Mouse (Mus musculus) forebrain, postnatal 0 days (tissue): ENCODE measurements around the gene Tns1. TPM values are rescaled to one million over a fixed set of nuclear protein-coding genes. Genes with fewer than 3 reads are reported as not detected.

Experiments used
- ATAC-seq: fragments of 200-750 bp; cut with Nextera tagmentation; 2 replicates; pipeline ENCODE4 v1.8.0; 2017; ENCODE audit warnings: mild to moderate bottlenecking, moderate library complexity
- DNase-seq: peaks from one replicate; pipeline ENCODE4 v3.0.0-alpha.2; 2015
- H3K27ac ChIP-seq: fragments of 300-500 bp; sonication (generic); 2 replicates; pipeline ENCODE4 v1.5.1; 2014; ENCODE audit warnings: low read depth, mild to moderate bottlenecking, antibody characterized with exemption, low read length, moderate library complexity, mixed read lengths
- H3K27me3 ChIP-seq: fragments of 300-500 bp; sonication (generic); 2 replicates; pipeline ENCODE4 v1.6.1; 2014; ENCODE audit warnings: mild to moderate bottlenecking, low read length, mixed read lengths; ENCODE audit not compliant: insufficient read depth
- H3K36me3 ChIP-seq: fragments of 300-500 bp; sonication (generic); 2 replicates; pipeline ENCODE4 v1.6.1; 2014; ENCODE audit warnings: mild to moderate bottlenecking, moderate library complexity; ENCODE audit not compliant: insufficient read depth
- H3K4me1 ChIP-seq: fragments of 300-500 bp; sonication (generic); 2 replicates; pipeline ENCODE4 v1.6.1; 2014; ENCODE audit warnings: antibody characterized with exemption; ENCODE audit not compliant: insufficient read depth
- H3K4me2 ChIP-seq: fragments of 300-500 bp; sonication (generic); 2 replicates; pipeline ENCODE4 v1.6.1; 2014; ENCODE audit warnings: low read depth, mild to moderate bottlenecking, moderate library complexity
- H3K4me3 ChIP-seq: fragments of 300-500 bp; sonication (generic); 2 replicates; pipeline ENCODE4 v1.5.1; 2014; ENCODE audit warnings: low read depth, low read length, mixed read lengths
- H3K9ac ChIP-seq: fragments of 300-500 bp; sonication (generic); 2 replicates; pipeline ENCODE4 v1.6.1; 2014; ENCODE audit warnings: mild to moderate bottlenecking
- H3K9me3 ChIP-seq: fragments of 300-500 bp; sonication (generic); 2 replicates; pipeline ENCODE4 v1.6.1; 2016; ENCODE audit warnings: low read length
- CTCF ChIP-seq: sonication (generic); IDR thresholded peaks from 2 replicates; pipeline ENCODE4 v1.5.1; 2016; ENCODE audit warnings: antibody characterized with exemption, control low read depth, low read depth
- WGBS: fragments of 180-500 bp; shearing (Covaris S2); extraction: QIAGEN DNeasy Blood & Tissue Kit; methylation state at CpG from one replicate; pipeline ENCODE4 v1.1.7; 2014; 5-methylcytosine and 5-hydroxymethylcytosine counted together
- polyA plus RNA-seq: library from polyadenylated mRNA; unstranded; fragments of >200 nt; fragmentation: Nextera tagmentation; extraction: Ambion mirVana; gene quantifications from 2 replicates; pipeline ENCODE4 v1.2.1, GENCODE M21; 2015
- total RNA-seq: library from RNA; depleted of rRNA; stranded (reverse); fragments of >200 nt; gene quantifications from 2 replicates; pipeline ENCODE4 v1.2.3, GENCODE M21; 2014

Gene Tns1
- total and polyA plus RNA-seq, 2 experiments from 2014 or later = 7.0 to 21.8 TPM

DNA sequence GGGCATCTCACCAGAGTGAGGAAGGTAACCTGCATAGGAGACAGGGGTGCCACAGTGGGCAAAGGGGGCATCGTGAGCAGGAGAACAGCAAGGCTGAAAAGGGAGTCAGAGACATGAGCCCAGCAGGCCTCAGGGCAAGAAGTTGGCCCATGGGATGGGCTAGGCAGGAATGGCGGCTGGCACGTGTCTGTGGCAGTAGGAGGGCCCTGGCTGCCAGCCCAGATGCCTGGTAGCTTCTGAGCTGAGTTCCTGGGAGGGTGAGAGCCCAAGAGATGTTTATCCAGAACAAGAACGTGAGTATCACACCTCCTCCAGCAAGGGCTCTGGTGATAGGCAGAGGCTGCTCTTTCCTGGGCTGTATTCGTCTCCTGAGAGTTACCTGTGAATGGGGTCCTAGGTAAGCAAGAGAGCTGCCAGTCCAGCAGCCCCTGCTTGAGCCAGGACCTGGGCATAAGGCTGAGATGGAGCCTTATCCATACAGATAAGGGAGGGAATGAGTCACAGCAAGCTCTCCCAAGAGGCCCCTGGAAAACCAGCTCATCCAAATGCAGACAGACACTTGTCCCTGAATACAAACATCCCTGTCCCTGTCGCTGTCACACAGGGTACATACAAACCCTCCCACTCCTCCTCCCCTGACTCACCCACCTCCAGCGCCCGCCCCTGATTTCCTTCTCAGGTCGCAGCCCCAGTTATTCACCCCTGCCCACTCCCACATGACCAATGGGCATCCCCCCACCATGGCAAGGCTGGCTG is 2.2 kb downstream of the Tns1 start:
- WGBS = 38% methylated on average over 9 of the region's 9 CpGs
- Histone ChIP-seq H3K27me3 (peaks cover 11% of the 10 kb centered on the region), H3K9ac (no peak overlapping the region), H3K9me3 (no peaks in the 10 kb centered on the region), H3K36me3 (no peaks in the 10 kb centered on the region), H3K4me1 (0 out of 2 replicates have a peak, but pooled peaks cover 6% of the 10 kb centered on the region), H3K27ac (no peak overlapping the region), H3K4me3 (no peak overlapping the region), H3K4me2 (no peak overlapping the region)
- DNase-seq = peak; percentile 47
- 0 out of 2 replicates have a peak, but pooled peaks have one; percentile 26 for ATAC-seq
- no peak for TF ChIP-seq CTCF

GRCm38 (mm10) chr1:74121138-74121537 is 3.1 kb downstream of the Tns1 start:
- no peak for DNase-seq
- H3K27me3 ChIP-seq = peaks cover 11% of the 10 kb centered on the region
- H3K4me2 ChIP-seq = no peak overlapping the region
- TF ChIP-seq CTCF = no peak
- no peak overlapping the region for H3K27ac ChIP-seq
- H3K36me3 ChIP-seq = no peaks in the 10 kb centered on the region
- ATAC-seq = no peak
- 0 out of 2 replicates have a peak, but pooled peaks cover 6% of the 10 kb centered on the region for H3K4me1 ChIP-seq
- H3K9me3 ChIP-seq = no peaks in the 10 kb centered on the region
- WGBS = 75% methylated on average over 6 of the region's 7 CpGs
- no peak overlapping the region for H3K4me3 ChIP-seq
- no peak overlapping the region for H3K9ac ChIP-seq

GRCm38 (mm10) chr1:74119115-74119514 is 5.1 kb downstream of the Tns1 start:
- no peaks in the 10 kb centered on the region for H3K4me1 ChIP-seq
- ATAC-seq (peak; percentile 45), DNase-seq (peak; percentile 51)
- H3K36me3 ChIP-seq = no peaks in the 10 kb centered on the region
- H3K27me3 ChIP-seq = peaks cover 5% of the 10 kb centered on the region; the same call in 1 of the 2 replicates
- H3K9me3 ChIP-seq = no peaks in the 10 kb centered on the region
- H3K4me2 ChIP-seq = no peak overlapping the region
- no peak overlapping the region for H3K9ac ChIP-seq
- TF ChIP-seq CTCF = no peak
- no peak overlapping the region for H3K4me3 ChIP-seq
- no peak overlapping the region for H3K27ac ChIP-seq
- 43% methylated on average over 1 of the region's 1 CpGs for WGBS

GRCm38 (mm10) chr1:74117876-74118275 is 6.4 kb downstream of the Tns1 start:
- ATAC-seq = no peak
- WGBS = 84% methylated on average over 6 of the region's 6 CpGs
- no peak for DNase-seq
- Histone ChIP-seq H3K4me2 (no peak overlapping the region), H3K4me1 (no peaks in the 10 kb centered on the region), H3K9me3 (no peaks in the 10 kb centered on the region), H3K4me3 (no peak overlapping the region), H3K36me3 (no peaks in the 10 kb centered on the region), H3K27me3 (no peaks in the 10 kb centered on the region), H3K27ac (no peak overlapping the region), H3K9ac (no peak overlapping the region)
- no peak for TF ChIP-seq CTCF

DNA sequence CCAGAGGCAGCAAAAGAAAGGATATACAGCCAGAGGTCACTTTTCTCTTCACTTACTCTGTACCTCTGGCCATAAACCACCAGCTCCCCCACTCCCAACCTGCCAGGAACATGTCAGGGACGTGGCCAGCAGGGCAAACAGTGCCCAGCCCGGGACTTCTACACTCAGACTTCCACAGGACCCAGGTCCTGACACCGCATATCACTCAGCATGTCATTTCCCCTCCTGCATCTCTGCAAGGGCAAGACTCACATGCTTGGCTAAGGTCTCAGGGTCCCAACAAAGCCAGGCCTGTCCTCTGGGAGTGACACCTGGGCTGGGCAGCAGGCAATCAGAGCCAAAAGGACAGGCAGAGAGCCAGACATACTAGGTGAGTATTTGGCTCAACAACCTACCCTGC is 11.2 kb downstream of the Tns1 start:
- no peak for DNase-seq
- Histone ChIP-seq H3K4me3 (no peak overlapping the region), H3K27ac (no peak overlapping the region), H3K27me3 (no peaks in the 10 kb centered on the region), H3K9ac (no peak overlapping the region), H3K4me1 (peaks cover 12% of the 10 kb centered on the region; the same call in 1 of the 2 replicates), H3K36me3 (no peaks in the 10 kb centered on the region), H3K9me3 (no peaks in the 10 kb centered on the region), H3K4me2 (no peak overlapping the region)
- no peak for TF ChIP-seq CTCF
- ATAC-seq = no peak
- 68% methylated on average over 3 of the region's 3 CpGs for WGBS

DNA sequence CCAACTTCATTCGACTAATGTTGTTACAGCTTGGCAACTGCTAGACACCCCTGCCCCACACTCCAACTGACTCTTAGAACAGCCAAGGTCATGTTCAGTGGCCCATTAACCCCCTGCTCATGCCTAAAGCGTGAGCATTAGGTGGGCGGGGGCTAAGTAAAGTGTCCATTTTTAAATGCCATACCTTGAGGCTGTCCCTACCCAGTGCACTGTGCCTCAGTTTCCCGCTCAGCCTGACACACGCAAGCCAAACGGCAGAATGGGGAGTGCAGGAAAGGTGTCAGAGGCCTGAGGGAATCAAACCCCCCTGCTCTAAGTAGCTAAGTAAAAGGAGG is 12.6 kb downstream of the Tns1 start:
- ATAC-seq = no peak
- H3K4me2 ChIP-seq = no peak overlapping the region
- WGBS = 17% methylated on average over 6 of the region's 6 CpGs

GRCm38 (mm10) chr1:74110932-74111695 is 13.1 kb downstream of the Tns1 start:
- Histone ChIP-seq H3K9ac (no peak overlapping the region), H3K4me2 (no peak overlapping the region), H3K27ac (no peak overlapping the region), H3K4me1 (peaks cover 12% of the 10 kb centered on the region; the same call in 1 of the 2 replicates), H3K36me3 (no peaks in the 10 kb centered on the region), H3K27me3 (no peaks in the 10 kb centered on the region), H3K9me3 (no peaks in the 10 kb centered on the region), H3K4me3 (no peak overlapping the region)
- 13% methylated on average over 8 of the region's 8 CpGs for WGBS
- DNase-seq = peak; percentile 57
- ATAC-seq = peak; percentile 89
- no peak for TF ChIP-seq CTCF

More for the DNA sequence above, 12.6 kb downstream of the Tns1 start:
- H3K27me3 ChIP-seq = no peaks in the 10 kb centered on the region
- no peaks in the 10 kb centered on the region for H3K36me3 ChIP-seq
- H3K4me1 ChIP-seq = peaks cover 12% of the 10 kb centered on the region; the same call in 1 of the 2 replicates
- no peak overlapping the region for H3K9ac ChIP-seq
- no peaks in the 10 kb centered on the region for H3K9me3 ChIP-seq
- no peak for DNase-seq
- no peak overlapping the region for H3K4me3 ChIP-seq
- TF ChIP-seq CTCF = no peak
- H3K27ac ChIP-seq = no peak overlapping the region
